Mouse (Mus musculus): ENCODE data around the gene Adprh. TPM values are rescaled to one million over a fixed set of nuclear protein-coding genes. Genes with fewer than 3 reads are reported as not detected.

Gene Adprh
- total RNA-seq, 2 experiments from 2014 or later = 57.7 to 61.9 TPM

- no peak for DNase-seq (ENCODE audit: extremely low spot score in 1 of 2, low spot score in 1 of 2)
These were observed 52.1 kb downstream of the Adprh start for GRCm38 (mm10) chr16:38400311-38400960.

GRCm38 (mm10) chr16:38399531-38400231 lies 52.8 kb downstream of the Adprh start:
- peak; percentile 11 to 12 for DNase-seq (ENCODE audit: extremely low spot score in 1 of 2, low spot score in 1 of 2)

GRCm38 (mm10) chr16:38399076-38399475 lies 53.4 kb downstream of the Adprh start:
- no peak for DNase-seq (ENCODE audit: extremely low spot score in 1 of 2, low spot score in 1 of 2)

GRCm38 (mm10) chr16:38398266-38398665 lies 54.2 kb downstream of the Adprh start:
- no peak for DNase-seq (ENCODE audit: extremely low spot score in 1 of 2, low spot score in 1 of 2)

DNA sequence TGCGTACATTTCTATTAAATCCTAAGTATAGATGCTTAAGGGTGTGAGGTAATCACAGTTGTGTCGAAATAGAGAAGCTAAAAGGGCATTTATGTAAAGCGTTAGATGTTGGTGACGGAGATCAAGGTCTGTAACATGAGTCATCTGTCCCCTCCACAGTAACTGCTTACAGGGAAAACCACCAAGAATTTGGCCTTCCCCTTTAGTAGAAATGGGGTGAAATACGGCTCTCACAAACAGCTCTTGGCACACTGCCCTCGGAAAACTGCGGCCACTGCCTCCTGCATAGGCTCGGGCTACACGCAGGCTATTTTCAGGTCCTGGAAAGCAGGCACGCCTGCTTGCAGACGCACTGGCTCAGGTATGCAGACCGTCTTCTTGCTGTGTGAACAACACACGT lies 56.3 kb downstream of the Adprh start:
- no peak for DNase-seq (ENCODE audit: extremely low spot score in 1 of 2, low spot score in 1 of 2)

- DNase-seq (ENCODE audit: extremely low spot score in 1 of 2, low spot score in 1 of 2) = no peak
These were observed 57.3 kb downstream of the Adprh start for GRCm38 (mm10) chr16:38395060-38395730.

GRCm38 (mm10) chr16:38394191-38394618 lies 58.3 kb downstream of the Adprh start:
- no peak for DNase-seq (ENCODE audit: extremely low spot score in 1 of 2, low spot score in 1 of 2)

Other genes with a start within 250 kb of the Adprh start
- not detected for gene Nr1i2, start 157.9 kb downstream of the Adprh start, total RNA-seq (2021)
- gene Maats1, start 110.6 kb downstream of the Adprh start, total RNA-seq (2021) = 1 to 10 TPM; 1.0 to 1.4 TPM
- gene Cox17, start 105.7 kb downstream of the Adprh start, total RNA-seq (2021) = 100 to 1,000 TPM; 117 to 135 TPM
- gene Gm21987, start 105.7 kb downstream of the Adprh start, total RNA-seq (2021) = under 1 TPM in 1 of 2 experiments, not detected in 1; 0.94 TPM
- under 1 TPM; 0.52 to 0.85 TPM for gene Popdc2, start 90.5 kb downstream of the Adprh start, total RNA-seq (2021)
- gene Pla1a, start 19.6 kb downstream of the Adprh start, total RNA-seq (2021) = under 1 TPM; 0.35 to 0.98 TPM
- under 1 TPM in 1 of 2 experiments, not detected in 1; 0.27 TPM for gene Cd80, start 2.9 kb upstream of the Adprh start, total RNA-seq (2021)
- 10 to 100 TPM; 29.3 to 34.7 TPM for gene Timmdc1, start 70.0 kb upstream of the Adprh start, total RNA-seq (2021)
- gene Poglut1, start 97.6 kb upstream of the Adprh start, total RNA-seq (2021) = 10 to 100 TPM; 44.7 to 48.6 TPM
- 10 to 100 TPM; 16.9 to 23.5 TPM for gene Tmem39a, start 106.0 kb upstream of the Adprh start, total RNA-seq (2021)

Data from layer of hippocampus, postnatal 25 days (tissue).